Mouse (Mus musculus): ENCODE measurements around the gene Poc5. TPM values are rescaled to one million over a fixed set of nuclear protein-coding genes. Genes with fewer than 3 reads are reported as not detected.

Gene Poc5
- polyA plus RNA-seq, 1 experiment from 2014 or later: 14.1 TPM

DNA sequence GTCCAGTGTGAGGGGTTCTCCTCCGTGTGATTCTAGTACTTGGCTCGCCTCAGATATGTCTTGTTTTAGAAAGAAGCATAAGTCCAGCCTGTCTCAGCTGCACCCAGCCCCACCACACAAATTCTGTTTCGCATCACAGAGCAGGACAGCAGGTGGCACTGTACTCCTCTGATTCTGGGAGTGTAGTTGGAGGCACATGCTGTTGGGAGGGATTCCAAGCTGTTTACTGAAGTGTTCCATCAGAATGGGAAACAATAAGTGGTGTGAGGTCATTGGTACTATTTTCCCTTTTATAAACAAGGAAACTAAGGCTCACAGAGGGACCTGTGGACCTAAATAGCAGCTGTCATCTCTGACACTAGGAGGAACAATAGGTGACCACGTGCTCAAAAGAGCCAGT lies 18.9 kb downstream of the Poc5 start:
- H3K27me3 ChIP-seq: no peaks in the 10 kb centered on the region
- H3K36me3 ChIP-seq: peaks cover 71% of the 10 kb centered on the region
- no peak overlapping the region for H3K4me3 ChIP-seq
- H3K9ac ChIP-seq: no peak overlapping the region
- no peak overlapping the region for H3K27ac ChIP-seq
- H3K4me1 ChIP-seq: no peaks in the 10 kb centered on the region
- ATAC-seq (ENCODE audit: insufficient number of reproducible peaks, low FRiP score, low TSS enrichment, low read depth): no peak
- WGBS: 78% methylated on average over 4 of the region's 4 CpGs
- H3K9me3 ChIP-seq: no peaks in the 10 kb centered on the region
- H3K4me2 ChIP-seq: no peak overlapping the region

DNA sequence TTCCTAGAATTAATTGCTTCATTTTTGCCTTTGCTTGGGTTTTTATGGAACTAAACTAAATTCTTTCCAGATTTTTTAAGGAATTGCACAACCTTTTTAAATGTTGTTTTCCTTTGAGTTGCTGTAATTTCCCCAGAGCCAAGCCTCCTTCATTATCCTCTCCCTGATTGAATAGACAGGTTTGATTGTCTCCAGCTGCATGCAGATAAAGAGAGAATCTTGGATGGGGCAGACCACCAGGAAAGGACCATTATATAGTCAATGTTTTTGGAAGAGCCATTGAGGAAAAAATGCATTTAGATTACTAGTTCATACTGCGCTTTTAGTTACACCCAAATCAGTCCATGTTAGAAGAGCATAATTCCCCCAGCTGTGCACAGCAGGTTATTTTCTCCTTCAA lies 20.7 kb downstream of the Poc5 start:
- no peak for ATAC-seq (ENCODE audit: insufficient number of reproducible peaks, low FRiP score, low TSS enrichment, low read depth)
- 69% methylated on average over 1 of the region's 1 CpGs for WGBS

DNA sequence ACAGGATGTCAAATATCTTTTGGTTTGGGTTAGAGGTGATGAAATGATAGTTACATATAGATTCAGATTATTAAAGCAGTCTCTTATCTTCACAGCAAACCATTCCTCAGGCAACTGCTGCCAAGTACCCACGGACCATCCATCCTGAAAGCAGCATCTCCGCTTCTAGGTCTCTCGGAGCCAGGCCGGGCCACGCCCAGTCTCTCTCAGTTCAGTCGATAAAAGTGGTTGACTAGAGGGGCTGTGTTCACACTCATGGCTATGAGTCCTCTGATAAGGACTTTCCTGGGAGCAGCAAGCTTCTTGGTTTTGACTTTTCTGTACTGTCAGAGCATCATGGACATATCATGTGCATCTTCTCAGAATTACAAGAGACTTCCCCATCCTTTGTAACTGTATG lies 26.3 kb downstream of the Poc5 start:
- Histone ChIP-seq H3K27ac (no peak overlapping the region), H3K4me2 (no peak overlapping the region), H3K9me3 (no peaks in the 10 kb centered on the region), H3K27me3 (no peaks in the 10 kb centered on the region), H3K4me3 (no peak overlapping the region), H3K36me3 (peaks cover 61% of the 10 kb centered on the region), H3K9ac (no peak overlapping the region), H3K4me1 (no peaks in the 10 kb centered on the region)
- ATAC-seq (ENCODE audit: insufficient number of reproducible peaks, low FRiP score, low TSS enrichment, low read depth): no peak
- 86% methylated on average over 6 of the region's 6 CpGs for WGBS

More for the DNA sequence above, 20.7 kb downstream of the Poc5 start:
- peak overlapping the region; percentile 13; the same call in 1 of the 2 replicates for H3K27ac ChIP-seq
- H3K36me3 ChIP-seq: peaks cover 66% of the 10 kb centered on the region
- H3K9me3 ChIP-seq: no peaks in the 10 kb centered on the region
- no peak overlapping the region for H3K4me2 ChIP-seq
- no peak overlapping the region for H3K4me3 ChIP-seq
- H3K4me1 ChIP-seq: no peaks in the 10 kb centered on the region
- no peaks in the 10 kb centered on the region for H3K27me3 ChIP-seq
- no peak overlapping the region for H3K9ac ChIP-seq

DNA sequence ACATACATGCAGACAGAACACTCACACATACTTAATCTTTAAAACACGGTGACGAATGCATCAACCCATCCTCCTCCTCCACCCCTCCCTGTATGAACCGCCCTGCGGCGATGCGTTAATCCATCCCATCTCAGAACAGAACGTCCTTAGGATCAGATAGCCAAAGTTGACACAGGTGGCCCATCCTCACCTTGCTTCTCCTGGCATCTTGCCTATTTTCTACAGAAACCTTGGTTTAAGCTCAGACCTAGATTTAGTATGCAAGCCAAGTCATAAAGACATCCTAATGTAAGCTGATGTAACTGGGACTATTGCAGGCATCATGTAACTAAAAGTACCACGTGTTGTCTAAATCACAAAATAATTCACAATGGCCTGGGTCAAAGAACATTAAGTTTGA lies 28.3 kb downstream of the Poc5 start:
- no peak for ATAC-seq (ENCODE audit: insufficient number of reproducible peaks, low FRiP score, low TSS enrichment, low read depth)
- Histone ChIP-seq H3K4me1 (no peaks in the 10 kb centered on the region), H3K4me3 (no peak overlapping the region), H3K36me3 (peaks cover 48% of the 10 kb centered on the region), H3K9me3 (no peaks in the 10 kb centered on the region), H3K9ac (no peak overlapping the region), H3K27me3 (no peaks in the 10 kb centered on the region), H3K4me2 (no peak overlapping the region), H3K27ac (no peak overlapping the region)
- WGBS: 92% methylated on average over 8 of the region's 8 CpGs

DNA sequence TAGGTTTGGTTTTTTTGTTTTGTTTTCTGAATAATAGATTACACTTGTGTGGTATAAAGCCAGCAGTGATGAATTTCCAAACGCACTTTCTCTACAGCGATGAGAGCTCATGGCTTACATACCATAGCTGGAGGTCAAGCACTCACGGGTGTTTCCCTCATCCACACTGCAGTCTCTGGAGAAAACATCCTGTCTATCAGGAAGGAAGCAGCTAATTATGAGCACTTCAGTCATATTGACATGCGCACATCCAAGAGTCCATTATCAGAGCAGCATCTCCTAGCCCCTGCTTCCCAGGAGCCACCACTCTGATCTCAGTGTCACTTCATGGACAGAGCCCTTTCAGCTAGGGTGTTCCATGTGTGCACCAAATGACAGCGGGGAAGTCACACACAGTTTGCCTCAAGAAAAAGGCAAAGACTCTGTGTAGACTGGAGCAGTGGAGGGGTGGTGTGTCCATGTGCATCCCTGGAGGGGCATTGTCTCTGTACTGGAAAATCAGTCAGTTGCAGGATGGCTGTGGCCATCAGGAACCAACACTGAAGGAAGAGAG lies 29.2 kb downstream of the Poc5 start:
- Histone ChIP-seq H3K4me1 (no peaks in the 10 kb centered on the region), H3K36me3 (peaks cover 43% of the 10 kb centered on the region), H3K27me3 (no peaks in the 10 kb centered on the region), H3K4me2 (no peak overlapping the region), H3K27ac (no peak overlapping the region), H3K4me3 (no peak overlapping the region), H3K9me3 (no peaks in the 10 kb centered on the region), H3K9ac (no peak overlapping the region)
- no peak for ATAC-seq (ENCODE audit: insufficient number of reproducible peaks, low FRiP score, low TSS enrichment, low read depth)
- WGBS: 80% methylated on average over 5 of the region's 5 CpGs

DNA sequence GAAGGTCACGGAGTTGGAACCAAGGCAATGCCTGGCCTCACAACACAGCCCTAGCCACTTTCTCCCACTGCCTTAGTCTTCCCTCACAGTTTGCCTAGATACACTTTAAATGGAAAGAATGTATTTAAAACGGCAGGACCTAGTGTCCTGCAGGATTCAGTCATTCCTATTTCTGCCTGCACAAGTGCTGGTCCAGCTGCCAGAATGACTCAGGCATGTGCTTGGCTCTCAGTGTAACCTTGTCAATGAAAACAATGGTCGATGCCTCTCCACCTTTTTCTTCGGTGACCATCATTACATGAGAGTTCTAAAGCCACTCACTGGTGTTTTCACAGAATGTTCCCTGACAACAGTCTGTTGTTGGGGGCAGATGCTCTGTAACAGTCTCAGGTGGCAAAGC lies 30.4 kb downstream of the Poc5 start:
- Histone ChIP-seq H3K36me3 (peaks cover 40% of the 10 kb centered on the region), H3K4me3 (no peak overlapping the region), H3K27me3 (no peaks in the 10 kb centered on the region), H3K4me1 (no peaks in the 10 kb centered on the region), H3K9me3 (no peaks in the 10 kb centered on the region), H3K27ac (no peak overlapping the region), H3K4me2 (no peak overlapping the region), H3K9ac (no peak overlapping the region)
- 93% methylated on average over 4 of the region's 4 CpGs for WGBS
- ATAC-seq (ENCODE audit: insufficient number of reproducible peaks, low FRiP score, low TSS enrichment, low read depth): no peak

DNA sequence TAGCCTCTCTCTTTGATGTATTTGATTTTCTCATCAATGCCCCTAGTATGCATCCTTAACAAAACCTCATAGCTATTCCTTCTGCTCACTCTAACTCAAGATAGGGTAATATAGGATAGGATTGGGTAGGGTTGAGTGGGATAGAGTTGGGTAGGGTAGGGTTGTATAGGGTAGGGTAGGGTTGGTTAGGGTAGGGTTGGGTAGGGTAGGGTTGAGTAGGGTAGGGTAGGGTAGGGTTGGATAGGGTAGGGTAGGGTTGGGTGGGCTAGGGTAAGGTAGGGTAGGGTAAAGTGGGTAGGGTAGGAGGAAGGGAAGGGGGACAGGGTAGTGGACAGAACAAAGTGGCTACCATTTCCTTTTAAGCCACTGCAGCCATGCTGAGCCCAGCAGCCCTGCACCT lies 33.1 kb downstream of the Poc5 start:
- Histone ChIP-seq H3K36me3 (peaks cover 15% of the 10 kb centered on the region), H3K9me3 (no peaks in the 10 kb centered on the region), H3K27me3 (no peaks in the 10 kb centered on the region), H3K9ac (no peak overlapping the region), H3K4me3 (no peak overlapping the region), H3K4me2 (no peak overlapping the region), H3K4me1 (no peaks in the 10 kb centered on the region), H3K27ac (no peak overlapping the region)
- ATAC-seq (ENCODE audit: insufficient number of reproducible peaks, low FRiP score, low TSS enrichment, low read depth): no peak

DNA sequence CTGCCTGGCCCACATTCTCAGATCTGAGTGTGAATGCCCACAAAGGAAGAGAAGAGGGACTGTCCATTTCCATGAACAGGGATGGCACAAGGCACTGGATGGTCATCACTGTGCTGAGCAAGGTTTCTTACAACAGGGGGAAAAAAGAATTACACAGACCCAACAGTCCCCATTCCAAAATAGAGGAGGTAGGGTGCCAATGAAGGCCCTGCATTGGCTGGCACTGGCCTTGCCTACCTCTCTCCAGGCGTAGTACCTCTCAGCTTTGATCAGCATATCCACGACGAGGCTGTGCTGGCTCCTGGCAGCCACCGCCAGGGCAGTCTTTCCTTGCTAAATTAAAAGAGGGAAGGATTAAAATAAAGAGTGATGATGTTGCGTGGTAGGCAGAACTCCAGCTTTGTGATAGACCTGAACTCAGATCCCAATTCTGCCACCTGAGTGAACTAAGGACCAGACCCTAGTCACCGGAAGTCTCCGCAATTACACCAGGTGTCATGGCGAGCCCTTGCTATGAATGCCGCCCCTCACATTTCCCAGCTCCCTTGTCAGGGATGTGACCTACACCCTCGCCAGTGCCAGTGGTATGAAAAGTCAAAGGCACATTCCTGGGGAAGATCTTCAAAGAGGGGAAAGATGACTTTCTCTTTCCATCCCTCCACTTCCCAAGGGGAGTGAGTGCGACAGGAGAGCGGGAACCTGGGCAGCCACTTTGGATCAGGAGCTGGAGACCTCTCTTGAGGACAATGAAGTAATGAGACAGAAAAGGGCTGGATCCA lies 36.6 kb downstream of the Poc5 start:
- no peaks in the 10 kb centered on the region for H3K27me3 ChIP-seq
- H3K4me2 ChIP-seq: no peak overlapping the region
- no peak overlapping the region for H3K27ac ChIP-seq
- no peak overlapping the region for H3K4me3 ChIP-seq
- H3K9ac ChIP-seq: no peak overlapping the region
- WGBS: 88% methylated on average over 12 of the region's 12 CpGs
- ATAC-seq (ENCODE audit: insufficient number of reproducible peaks, low FRiP score, low TSS enrichment, low read depth): no peak
- H3K4me1 ChIP-seq: no peaks in the 10 kb centered on the region
- H3K36me3 ChIP-seq: no peaks in the 10 kb centered on the region
- H3K9me3 ChIP-seq: no peaks in the 10 kb centered on the region

DNA sequence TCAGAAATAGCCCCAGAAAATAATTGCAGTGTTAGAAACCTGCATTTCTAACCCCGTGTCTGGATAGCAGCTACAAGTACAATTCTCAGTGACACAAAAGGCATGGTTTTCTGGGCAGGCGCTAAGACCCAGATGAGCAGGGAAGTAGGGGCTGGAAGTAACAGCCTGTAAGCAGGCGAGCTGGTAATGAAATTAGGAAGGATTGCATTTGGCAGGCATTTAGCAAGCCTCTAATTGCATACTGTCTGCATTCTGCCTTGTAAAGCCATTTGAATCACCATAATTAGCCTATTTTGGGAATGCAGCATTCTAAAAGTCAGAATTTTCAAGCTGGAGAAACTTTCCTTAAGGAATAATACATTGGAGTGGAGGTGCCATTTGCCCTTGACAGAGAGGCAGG lies 38.0 kb downstream of the Poc5 start:
- no peak for ATAC-seq (ENCODE audit: insufficient number of reproducible peaks, low FRiP score, low TSS enrichment, low read depth)
- Histone ChIP-seq H3K4me3 (no peak overlapping the region), H3K27ac (no peak overlapping the region), H3K4me2 (no peak overlapping the region), H3K4me1 (no peaks in the 10 kb centered on the region), H3K36me3 (no peaks in the 10 kb centered on the region), H3K9ac (no peak overlapping the region), H3K9me3 (no peaks in the 10 kb centered on the region), H3K27me3 (no peaks in the 10 kb centered on the region)
- WGBS: 47% methylated on average over 3 of the region's 3 CpGs

DNA sequence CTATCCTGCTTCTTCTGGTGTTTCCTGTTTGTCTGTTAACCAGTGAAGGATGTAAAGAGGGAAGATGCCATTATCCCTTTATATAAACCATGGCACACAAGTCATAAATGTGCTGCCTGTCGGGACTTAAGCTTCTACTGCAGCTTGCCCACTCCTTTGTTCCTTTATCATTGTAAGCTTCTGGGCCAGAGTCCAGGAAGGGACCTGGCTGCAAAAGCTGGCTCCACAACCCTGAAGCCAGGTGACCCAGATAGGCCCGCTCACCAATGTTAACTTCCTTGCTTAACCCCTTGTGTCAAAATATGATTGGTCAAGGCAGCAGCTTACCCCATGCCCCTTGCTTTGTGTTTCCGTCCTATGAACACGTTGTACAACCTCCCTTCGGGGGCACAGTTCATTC lies 40.4 kb downstream of the Poc5 start:
- Histone ChIP-seq H3K27me3 (no peaks in the 10 kb centered on the region), H3K27ac (no peak overlapping the region), H3K4me1 (no peaks in the 10 kb centered on the region), H3K9ac (no peak overlapping the region), H3K36me3 (no peaks in the 10 kb centered on the region), H3K4me2 (no peak overlapping the region), H3K4me3 (no peak overlapping the region), H3K9me3 (no peaks in the 10 kb centered on the region)
- WGBS: 76% methylated on average over 5 of the region's 5 CpGs
- ATAC-seq (ENCODE audit: insufficient number of reproducible peaks, low FRiP score, low TSS enrichment, low read depth): no peak

DNA sequence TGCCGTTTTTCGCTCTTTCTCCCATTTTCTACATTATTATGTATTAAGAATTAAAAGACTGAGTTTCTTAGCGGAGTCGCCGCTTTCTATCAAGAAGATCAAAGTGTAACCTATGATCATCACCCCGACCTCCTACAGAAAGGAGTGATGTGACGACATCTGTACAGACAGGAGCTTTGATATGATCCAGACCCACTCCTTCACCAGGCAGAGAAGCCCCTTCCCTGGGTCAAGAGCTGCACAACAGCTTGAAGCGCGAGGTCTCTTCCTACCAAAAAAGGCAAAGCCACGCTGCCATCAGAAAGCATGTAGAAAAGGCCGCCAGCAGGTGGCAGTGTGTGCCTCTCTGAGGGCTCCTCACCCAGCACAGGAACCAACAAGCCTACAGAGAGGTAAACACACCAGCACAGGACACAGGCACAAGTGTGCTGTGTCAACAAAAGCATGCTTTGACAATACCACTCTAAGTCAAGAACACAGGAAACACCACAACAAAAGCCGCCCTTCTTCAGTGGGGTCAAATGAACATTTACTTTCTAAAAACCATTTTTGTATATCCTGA lies 43.6 kb downstream of the Poc5 start:
- H3K4me3 ChIP-seq: no peak overlapping the region
- no peaks in the 10 kb centered on the region for H3K27me3 ChIP-seq
- ATAC-seq (ENCODE audit: insufficient number of reproducible peaks, low FRiP score, low TSS enrichment, low read depth): no peak
- no peak overlapping the region for H3K27ac ChIP-seq
- WGBS: 35% methylated on average over 12 of the region's 12 CpGs
- no peaks in the 10 kb centered on the region for H3K36me3 ChIP-seq
- no peaks in the 10 kb centered on the region for H3K9me3 ChIP-seq
- H3K4me1 ChIP-seq: peaks cover 15% of the 10 kb centered on the region
- no peak overlapping the region for H3K4me2 ChIP-seq
- no peak overlapping the region for H3K9ac ChIP-seq

DNA sequence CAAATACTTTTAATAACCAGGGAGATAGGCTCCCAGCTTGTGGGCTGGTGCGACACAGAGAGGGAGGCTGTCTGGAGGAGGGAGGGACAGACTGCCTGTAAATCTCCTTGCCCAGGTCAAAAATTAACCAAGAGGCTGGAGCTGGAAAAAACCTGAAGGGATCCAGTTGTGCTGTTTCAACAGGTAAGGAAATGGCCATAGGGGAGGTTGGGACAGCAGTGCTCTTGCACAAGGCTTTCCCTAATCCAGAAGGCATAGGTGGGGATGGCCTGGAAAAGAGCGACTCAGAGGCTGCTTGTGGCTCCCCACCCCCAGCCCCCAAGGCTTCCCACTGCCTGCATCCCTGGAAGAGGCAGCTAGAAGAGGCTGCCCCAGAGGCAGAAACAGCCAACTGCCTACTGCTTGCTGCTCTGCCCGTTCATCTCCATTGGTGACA lies 44.3 kb downstream of the Poc5 start:
- H3K27ac ChIP-seq: no peak overlapping the region
- H3K36me3 ChIP-seq: no peaks in the 10 kb centered on the region
- no peaks in the 10 kb centered on the region for H3K9me3 ChIP-seq
- H3K4me2 ChIP-seq: no peak overlapping the region
- no peak overlapping the region for H3K9ac ChIP-seq
- H3K4me1 ChIP-seq: peaks cover 15% of the 10 kb centered on the region
- 46% methylated on average over 3 of the region's 3 CpGs for WGBS
- ATAC-seq (ENCODE audit: insufficient number of reproducible peaks, low FRiP score, low TSS enrichment, low read depth): no peak
- no peak overlapping the region for H3K4me3 ChIP-seq
- no peaks in the 10 kb centered on the region for H3K27me3 ChIP-seq

Measured in limb, embryonic 15.5 days (tissue).